Mouse (Mus musculus): ENCODE measurements around the gene Fra10ac1.
A peak's percentile ranks its signal among the peaks of the same experiment; 100 is the strongest.

Fra10ac1 gene

DNA sequence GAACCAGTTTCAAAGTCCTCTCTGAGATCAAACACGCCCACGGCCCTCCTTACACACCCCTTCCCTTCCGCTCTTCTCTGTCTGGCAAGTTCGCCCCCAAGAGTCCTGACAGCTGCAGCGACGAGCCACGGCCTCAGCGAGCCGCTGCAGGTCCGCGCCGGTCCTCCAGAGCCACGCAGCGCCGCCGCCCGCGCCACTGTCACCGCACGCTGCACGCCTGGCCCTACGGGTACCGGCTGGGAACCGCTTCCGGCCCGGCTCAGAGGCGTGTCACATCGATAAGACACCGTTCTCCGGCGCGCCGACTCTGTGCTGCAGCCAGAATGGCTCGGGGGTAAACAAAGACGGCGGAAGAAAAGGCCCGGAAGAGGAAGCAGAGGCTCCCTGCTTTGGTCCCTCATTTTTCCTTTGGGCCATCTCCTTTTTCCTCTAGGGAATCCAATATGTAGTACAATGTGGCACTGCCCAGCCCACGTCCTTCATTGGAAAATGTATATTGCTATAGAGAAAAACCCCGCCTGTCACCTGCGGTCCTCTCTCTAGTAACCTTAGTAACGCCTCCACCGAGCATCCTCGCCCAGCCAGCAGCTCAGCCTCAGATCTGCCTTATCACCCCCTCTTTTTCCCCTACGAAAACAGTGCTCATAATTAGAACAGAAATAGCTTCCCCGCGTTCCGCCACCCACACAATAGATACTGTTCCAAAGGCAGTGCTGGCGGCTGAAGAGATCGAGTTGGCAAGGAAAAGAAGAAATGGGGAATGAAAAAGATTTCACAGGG, at the start of gene Fra10ac1:
Gene Fra10ac1 (minus strand): TSS at position 252 of the 780 bp plus-strand sequence.
- DNase-seq (ENCODE audit: extremely low spot score, low spot score), result peak; percentile 94

DNA sequence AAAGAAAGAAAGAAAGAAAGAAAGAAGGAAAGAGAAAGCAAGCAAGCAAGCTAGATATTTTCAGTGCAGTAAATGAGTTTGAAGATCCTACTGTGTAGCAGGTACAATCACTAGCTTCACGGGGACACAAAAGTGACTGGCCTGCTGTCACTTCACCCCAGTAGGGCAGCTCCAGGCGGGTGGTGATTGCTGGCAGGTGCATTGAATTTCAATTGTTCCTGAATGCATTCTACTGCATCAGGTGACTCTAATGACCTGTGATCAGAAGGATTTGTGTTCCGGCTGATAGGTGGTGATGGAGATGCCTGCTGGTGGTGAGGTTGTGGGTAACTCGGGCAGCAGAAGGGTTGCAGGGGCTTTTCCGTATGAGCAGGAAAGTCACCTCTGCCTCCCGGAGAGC, 47.1 kb upstream of the Fra10ac1 start:
- DNase-seq (ENCODE audit: extremely low spot score, low spot score), result no peak

- DNase-seq (ENCODE audit: extremely low spot score, low spot score), result no peak
These were observed 43.5 kb upstream of the Fra10ac1 start for GRCm38 (mm10) chr19:38267469-38267868.

- no peak for DNase-seq (ENCODE audit: extremely low spot score, low spot score)
These were observed 41.8 kb upstream of the Fra10ac1 start for GRCm38 (mm10) chr19:38265767-38266166.

DNA sequence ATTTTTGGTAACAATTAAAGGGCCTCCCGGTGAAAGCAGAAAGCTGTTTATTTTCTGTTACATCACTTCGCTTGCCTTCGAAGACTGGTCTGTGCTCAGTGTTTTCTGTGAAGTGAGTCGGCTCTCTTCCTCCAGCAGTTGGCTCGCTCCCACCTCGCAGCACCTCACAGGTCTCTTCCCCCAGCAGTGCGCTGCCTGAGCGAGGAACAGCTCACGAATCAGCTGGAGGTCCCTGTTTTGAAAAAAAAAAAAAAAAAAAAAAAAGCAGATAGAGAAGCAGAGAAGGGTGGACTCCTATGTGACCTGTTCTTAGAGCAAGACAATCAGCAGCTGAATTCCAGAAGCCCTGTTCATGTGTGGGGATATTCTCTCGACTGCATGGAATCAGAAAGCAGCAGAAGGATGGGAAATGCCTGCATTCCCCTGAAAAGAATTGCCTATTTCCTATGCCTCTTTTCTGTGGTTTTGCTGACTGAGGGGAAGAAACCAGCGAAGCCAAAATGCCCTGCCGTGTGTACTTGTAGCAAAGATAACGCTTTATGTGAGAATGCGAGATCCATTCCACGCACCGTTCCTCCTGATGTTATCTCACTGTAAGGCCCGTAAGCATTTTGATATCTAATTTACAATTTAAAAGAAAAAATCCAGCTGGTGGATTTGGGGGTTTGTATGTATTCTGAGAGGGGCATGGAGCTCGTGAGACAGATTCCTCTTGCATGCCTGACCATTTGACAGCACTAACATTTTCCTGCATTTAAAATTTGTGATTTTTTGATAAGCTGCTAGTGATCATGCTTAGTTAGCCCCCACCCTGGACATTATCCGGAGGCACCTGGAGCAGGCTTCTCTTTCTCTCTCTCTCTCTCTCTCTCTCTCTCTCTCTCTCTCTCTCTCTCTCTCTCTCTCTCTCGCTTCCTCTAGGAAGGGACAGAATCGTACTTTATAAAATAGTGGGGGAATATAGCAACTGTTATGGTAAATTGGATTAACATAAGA, 40.8 kb upstream of the Fra10ac1 start, which contains the start of gene Lgi1:
Gene Lgi1 (plus strand): TSS at position 32 of the 996 bp plus-strand sequence.
- DNase-seq (ENCODE audit: extremely low spot score, low spot score), result no peak

- DNase-seq (ENCODE audit: extremely low spot score, low spot score), result peak; percentile 19
These were observed 40.0 kb upstream of the Fra10ac1 start for GRCm38 (mm10) chr19:38263829-38264504.

GRCm38 (mm10) chr19:38261351-38261750, 37.4 kb upstream of the Fra10ac1 start:
- DNase-seq (ENCODE audit: extremely low spot score, low spot score), result no peak

GRCm38 (mm10) chr19:38260346-38260745, 36.4 kb upstream of the Fra10ac1 start:
- no peak for DNase-seq (ENCODE audit: extremely low spot score, low spot score)

- DNase-seq (ENCODE audit: extremely low spot score, low spot score), result no peak
These were observed 35.5 kb upstream of the Fra10ac1 start for GRCm38 (mm10) chr19:38259436-38259835.

GRCm38 (mm10) chr19:38258651-38259065, 34.7 kb upstream of the Fra10ac1 start:
- DNase-seq (ENCODE audit: extremely low spot score, low spot score), result no peak

DNA sequence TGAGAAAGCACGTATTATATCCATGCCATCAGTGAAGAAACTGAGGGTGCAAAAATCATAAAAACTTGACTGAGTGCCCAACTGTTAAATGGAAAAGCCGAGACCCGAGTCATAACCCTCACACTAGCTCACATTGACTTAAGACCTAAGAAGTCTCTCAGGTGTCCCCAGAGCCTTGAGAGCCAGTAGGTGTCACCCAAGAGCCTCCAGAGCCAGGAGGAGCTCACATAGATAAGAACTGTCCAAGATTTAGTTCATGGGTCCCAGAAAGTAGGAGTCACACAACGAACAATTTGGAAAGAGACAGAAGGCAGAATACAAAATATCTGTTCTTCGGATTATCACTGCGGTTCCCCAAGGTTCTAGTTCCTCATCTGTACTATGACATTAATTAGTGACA, 29.8 kb upstream of the Fra10ac1 start:
- DNase-seq (ENCODE audit: extremely low spot score, low spot score), result no peak

GRCm38 (mm10) chr19:38249627-38250026, 25.7 kb upstream of the Fra10ac1 start:
- no peak for DNase-seq (ENCODE audit: extremely low spot score, low spot score)

DNA sequence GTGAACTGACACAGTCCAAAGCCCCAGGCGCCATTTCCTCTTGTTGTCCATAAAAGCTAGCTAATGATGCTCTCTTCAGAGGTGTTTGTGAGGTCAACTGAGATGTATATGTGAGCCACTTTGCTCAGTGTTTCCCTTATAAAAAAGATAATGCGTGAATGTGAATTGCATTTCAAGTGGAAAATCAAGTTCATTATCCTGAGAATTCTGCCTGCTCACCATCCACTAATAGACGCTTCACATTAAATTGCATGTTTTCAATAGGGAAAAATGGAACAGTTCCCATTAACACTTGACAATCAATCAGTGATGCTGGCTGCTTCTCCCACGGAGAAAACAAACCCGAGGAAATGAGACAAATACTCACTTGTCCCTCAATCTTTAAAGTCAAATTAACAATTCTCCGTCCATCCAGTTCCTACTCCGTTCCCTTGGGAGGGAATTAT, 22.2 kb upstream of the Fra10ac1 start:
- no peak for DNase-seq (ENCODE audit: extremely low spot score, low spot score)

DNA sequence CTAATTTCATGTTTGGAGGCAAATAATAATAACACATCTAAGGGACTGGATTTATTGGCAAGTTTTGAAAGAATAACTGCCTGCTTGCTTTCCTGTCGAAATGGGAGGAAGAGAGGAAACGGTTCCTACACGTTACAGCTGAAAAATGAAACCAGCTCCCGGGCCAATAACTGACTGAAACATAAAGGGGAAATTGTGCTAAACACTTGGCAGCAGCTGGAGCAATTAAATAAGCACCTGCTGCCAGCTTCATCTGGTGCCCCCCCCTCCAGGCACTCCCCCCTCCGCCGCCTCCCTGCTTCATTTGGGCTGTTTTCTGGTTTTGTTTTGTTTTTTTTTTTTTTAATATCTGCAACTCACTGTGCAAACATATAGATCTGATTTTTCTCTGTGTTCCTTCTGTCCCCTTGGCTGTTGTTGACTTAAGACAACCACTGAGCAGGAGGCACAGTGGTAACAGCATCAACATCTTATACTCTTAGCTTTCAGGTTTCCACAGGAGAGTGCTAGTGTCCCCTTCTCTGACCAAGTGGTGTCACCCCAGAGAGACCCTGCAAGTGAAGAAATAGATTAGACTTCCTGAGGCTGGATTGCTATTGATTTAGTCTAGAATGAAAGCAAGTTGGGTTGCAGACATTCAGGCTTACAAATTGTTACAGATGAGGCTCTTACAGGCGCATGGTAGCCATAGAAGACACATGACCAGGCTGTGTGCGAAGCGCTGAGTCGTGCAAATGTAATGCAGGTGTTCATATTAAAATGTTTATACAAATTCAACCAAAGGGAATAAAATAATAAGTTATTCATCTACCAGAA, 21.6 kb upstream of the Fra10ac1 start:
- no peak for DNase-seq (ENCODE audit: extremely low spot score, low spot score)

DNA sequence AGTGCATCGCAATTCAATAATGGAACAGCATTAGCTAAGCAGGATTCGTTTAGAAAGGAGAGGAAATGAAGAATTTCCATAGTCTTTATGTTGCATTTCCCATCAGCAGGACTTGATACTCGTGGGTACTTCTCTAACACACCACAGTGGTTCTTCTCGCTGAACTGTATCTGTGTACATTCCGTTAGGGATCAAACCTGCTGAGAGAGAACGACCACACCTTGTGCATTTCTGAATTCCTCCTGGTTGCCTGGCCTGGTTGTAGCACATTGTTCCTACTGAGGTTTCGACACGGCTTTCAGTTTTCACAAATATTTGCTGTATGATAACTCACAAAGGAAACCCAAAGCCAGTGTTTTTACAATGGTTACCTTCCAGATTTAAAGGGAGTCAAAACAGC, 20.8 kb upstream of the Fra10ac1 start:
- DNase-seq (ENCODE audit: extremely low spot score, low spot score), result no peak

GRCm38 (mm10) chr19:38242314-38242852, 18.4 kb upstream of the Fra10ac1 start:
- DNase-seq (ENCODE audit: extremely low spot score, low spot score), result no peak

DNA sequence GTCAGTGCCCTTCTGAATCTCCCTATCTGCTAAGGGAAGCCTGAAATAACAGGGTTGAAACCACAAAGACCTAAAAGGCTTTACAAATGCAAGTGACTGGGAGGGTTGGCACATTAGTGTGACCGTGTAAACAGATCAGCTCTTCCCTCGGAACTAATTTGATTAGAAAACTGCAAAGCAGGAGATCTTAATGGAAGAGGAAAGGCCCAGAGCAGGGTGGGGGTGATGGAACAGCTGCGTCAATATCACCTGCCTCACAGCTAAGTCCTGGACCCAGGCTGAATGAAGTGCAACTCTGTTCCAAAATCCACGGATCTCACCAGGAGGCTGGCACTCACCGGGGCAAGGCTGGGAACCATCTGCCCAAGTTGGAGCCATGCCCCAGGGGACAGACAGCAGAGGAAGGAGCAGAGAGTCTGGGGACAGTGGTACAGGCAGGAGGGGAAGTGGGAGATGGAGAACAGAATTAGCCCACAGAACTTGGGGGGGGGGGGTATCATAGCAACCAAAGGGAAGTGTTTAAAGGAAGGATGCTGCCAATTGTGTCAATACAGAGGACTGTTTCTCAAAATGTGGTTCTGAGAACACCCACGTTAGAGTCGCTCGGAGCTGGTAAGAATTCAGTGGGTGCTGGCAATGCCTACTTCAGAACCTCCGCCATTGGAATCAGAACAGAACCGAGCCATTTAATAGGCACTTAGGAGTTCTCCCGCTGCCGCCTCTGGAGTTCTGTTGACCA, 14.4 kb upstream of the Fra10ac1 start:
- no peak for DNase-seq (ENCODE audit: extremely low spot score, low spot score)

- no peak for DNase-seq (ENCODE audit: extremely low spot score, low spot score)
These were observed 13.9 kb upstream of the Fra10ac1 start for GRCm38 (mm10) chr19:38237834-38238212.

- no peak for DNase-seq (ENCODE audit: extremely low spot score, low spot score)
These were observed 12.6 kb upstream of the Fra10ac1 start for GRCm38 (mm10) chr19:38236526-38236925.

GRCm38 (mm10) chr19:38232516-38232915, 8.6 kb upstream of the Fra10ac1 start:
- DNase-seq (ENCODE audit: extremely low spot score, low spot score), result no peak

Data from neural tube, embryonic 10.5 days (tissue).